Mouse (Mus musculus) layer of hippocampus, adult 18-20 months (tissue): ENCODE measurements around the gene Nkapd1. TPM values are rescaled to one million over a fixed set of nuclear protein-coding genes. Genes with fewer than 3 reads are reported as not detected.
"Not testable (repeated sequence)": the region's sequence is repeated elsewhere in the genome, so short reads cannot be mapped to it uniquely, and the experiment has no call there.

Experiments used
- DNase-seq, 2 experiments: peaks; one replicate each; pipeline ENCODE4 v3.0.0; 2022; ENCODE audit warnings: low spot score in 2 of 2
- long read RNA-seq: library from polyadenylated mRNA; stranded (forward); transcript quantifications from one replicate; pipeline ENCODE4 v2.0.0, GENCODE M21; 2021
- total RNA-seq, 2 experiments: library from RNA; stranded (reverse); gene quantifications; 2 replicates each; pipeline ENCODE4 v1.2.3; 2021

Nkapd1 gene
- total RNA-seq, result 10 to 100 TPM; 18.3 to 19.5 TPM
- long read RNA-seq, partial matches to known transcripts, result 0 of 10 reads
- long read RNA-seq, other reads (novel, unspliced or antisense), result 1 of 10 reads

- DNase-seq, result peak; percentile 83 to 95
Observed at GRCm38 (mm10) chr9:50616766-50617603, at the start of gene Nkapd1, which contains the start of gene Pih1d2. Gene Nkapd1 (minus strand): TSS chr9:50617464. Gene Pih1d2 (plus strand): TSS chr9:50617321.

- DNase-seq, result no peak
Observed at GRCm38 (mm10) chr9:50666442-50666841, 49.2 kb upstream of the Nkapd1 start.

- peak; percentile 32 to 73 for DNase-seq
Observed at GRCm38 (mm10) chr9:50664826-50665225, 47.6 kb upstream of the Nkapd1 start.

GRCm38 (mm10) chr9:50660431-50660830 is 43.2 kb upstream of the Nkapd1 start:
- DNase-seq, result no peak

- DNase-seq, result peak; percentile 90 to 91
Observed at GRCm38 (mm10) chr9:50659392-50660217, 42.3 kb upstream of the Nkapd1 start, which contains the start of gene Dlat. Gene Dlat (minus strand): TSS chr9:50659780.

- no peak for DNase-seq
Observed at GRCm38 (mm10) chr9:50658941-50659388, 41.7 kb upstream of the Nkapd1 start.

GRCm38 (mm10) chr9:50658391-50658790 is 41.1 kb upstream of the Nkapd1 start:
- no peak for DNase-seq

GRCm38 (mm10) chr9:50650503-50650902 is 33.2 kb upstream of the Nkapd1 start:
- DNase-seq, result no peak

- no peak for DNase-seq
Observed at GRCm38 (mm10) chr9:50646826-50647370, 29.6 kb upstream of the Nkapd1 start.

GRCm38 (mm10) chr9:50634270-50634669 is 17.0 kb upstream of the Nkapd1 start:
- DNase-seq, result no peak

- DNase-seq, result no peak
Observed at GRCm38 (mm10) chr9:50633059-50633458, 15.8 kb upstream of the Nkapd1 start.

- DNase-seq, result no peak
Observed at GRCm38 (mm10) chr9:50632016-50632688, 14.9 kb upstream of the Nkapd1 start.

GRCm38 (mm10) chr9:50630903-50631302 is 13.6 kb upstream of the Nkapd1 start:
- DNase-seq, result not testable (repeated sequence)

GRCm38 (mm10) chr9:50617794-50618330 is 598 bp upstream of the Nkapd1 start:
- DNase-seq, result no peak

GRCm38 (mm10) chr9:50616161-50616560 is 1.1 kb downstream of the Nkapd1 start:
- DNase-seq, result no peak

GRCm38 (mm10) chr9:50612115-50612514 is 5.1 kb downstream of the Nkapd1 start:
- no peak for DNase-seq

- DNase-seq, result no peak
Observed at GRCm38 (mm10) chr9:50604338-50604737, 12.9 kb downstream of the Nkapd1 start.

- no peak for DNase-seq
Observed at GRCm38 (mm10) chr9:50603998-50604324, 13.3 kb downstream of the Nkapd1 start.

GRCm38 (mm10) chr9:50603189-50603997 is 13.9 kb downstream of the Nkapd1 start, which contains the start of the genes Sdhd and Timm8b:
Gene Sdhd (minus strand): TSS chr9:50603812.
Gene Timm8b (plus strand): TSS chr9:50603910.
- DNase-seq, result peak; percentile 93 to 97
